7 mouse cellular contexts compared by ENCODE assay signal in genomic region chr11:94127966-94128365, GRCm38 (mm10).
DNase-seq lines count a peak whose midpoint lies in the region; ATAC-seq and TF ChIP-seq lines count a peak whose summit lies in the region.

No protein-coding gene starts in this region.

- H3K4me3 ChIP-seq in forebrain, postnatal 0 days (ENCODE audit: low read depth, low read length) = no peak overlapping the region
- H3K4me3 ChIP-seq in hindbrain, embryonic 14.5 days (replicated peaks; ENCODE audit: low read length) = no peak overlapping the region

- H3K27ac ChIP-seq in forebrain, postnatal 0 days (ENCODE audit: low read depth, low read length) = 0 out of 2 replicates have a peak overlapping the region, but pooled peaks have one; percentile 36
- 0 out of 2 replicates have a peak overlapping the region, but pooled peaks have one; percentile 1 for H3K27ac ChIP-seq in hindbrain, embryonic 14.5 days

- H3K4me1 ChIP-seq in forebrain, postnatal 0 days (ENCODE audit: insufficient read depth) = no peaks in the 10 kb centered on the region
- H3K4me1 ChIP-seq in hindbrain, embryonic 14.5 days (replicated peaks; ENCODE audit: control insufficient read depth, insufficient read depth, low read length) = no peaks in the 10 kb centered on the region

- peaks cover 26% of the 10 kb centered on the region for H3K36me3 ChIP-seq in forebrain, postnatal 0 days (ENCODE audit: insufficient read depth)
- H3K36me3 ChIP-seq in hindbrain, embryonic 14.5 days (replicated peaks; ENCODE audit: control insufficient read depth, insufficient read depth) = peaks cover 47% of the 10 kb centered on the region

- H3K4me2 ChIP-seq in forebrain, postnatal 0 days (ENCODE audit: low read depth) = no peak overlapping the region
- H3K4me2 ChIP-seq in hindbrain, embryonic 14.5 days (replicated peaks) = no peak overlapping the region

- TF ChIP-seq CTCF in forebrain, postnatal 0 days (IDR thresholded peaks at IDR 0.05; ENCODE audit: low read depth) = peak; percentile 98

- peak; percentile 89 for DNase-seq in R1 (ENCODE audit: low read depth, low spot score)
- DNase-seq in cerebellum, adult 18-20 months = peak; percentile 87 to 90
- peak; percentile 94 for DNase-seq in forebrain, postnatal 0 days
- peak; percentile 87 for DNase-seq in hindbrain, embryonic 14.5 days (ENCODE audit: low spot score)
- peak; percentile 91 to 92 for DNase-seq in layer of hippocampus, postnatal 14 days (ENCODE audit: low spot score in 2 of 2)
- DNase-seq in lung, postnatal 4 days = peak; percentile 74 to 87
- DNase-seq in right cerebral cortex, postnatal 25 days = peak; percentile 82

- WGBS in forebrain, postnatal 0 days = 32% methylated on average over 5 of the region's 5 CpGs
- 39% methylated on average over 5 of the region's 5 CpGs for WGBS in hindbrain, embryonic 14.5 days

- H3K27me3 ChIP-seq in forebrain, postnatal 0 days (ENCODE audit: insufficient read depth, low read length) = no peaks in the 10 kb centered on the region
- no peaks in the 10 kb centered on the region for H3K27me3 ChIP-seq in hindbrain, embryonic 14.5 days (ENCODE audit: control insufficient read depth, insufficient read depth, low read length)

- H3K9ac ChIP-seq in forebrain, postnatal 0 days = no peak overlapping the region
- H3K9ac ChIP-seq in hindbrain, embryonic 14.5 days = no peak overlapping the region

- no peaks in the 10 kb centered on the region for H3K9me3 ChIP-seq in forebrain, postnatal 0 days (ENCODE audit: low read length)
- H3K9me3 ChIP-seq in hindbrain, embryonic 14.5 days (ENCODE audit: control insufficient read depth, low read length) = no peaks in the 10 kb centered on the region

- peak; percentile 93 for ATAC-seq in forebrain, postnatal 0 days
- peak; percentile 72; the same call in 1 of the 2 replicates for ATAC-seq in hindbrain, embryonic 14.5 days (ENCODE audit: low FRiP score)
